Mouse (Mus musculus) cerebellum, postnatal 4 days (tissue): ENCODE data around the gene Rtn1.

Experiments used
- DNase-seq, 2 experiments: peaks; one replicate each; pipeline ENCODE4 v3.0.0; 2022; ENCODE audit warnings: low spot score in 2 of 2, mixed read lengths in 1 of 2

Gene Rtn1

GRCm38 (mm10) chr12:72408954-72409353 lies at the start of gene Rtn1:
Rtn1 (minus strand) TSS chr12:72409054.
- DNase-seq = no peak

GRCm38 (mm10) chr12:72453941-72454340 lies 45.1 kb upstream of the Rtn1 start:
- DNase-seq = no peak

GRCm38 (mm10) chr12:72441839-72442576 lies 33.2 kb upstream of the Rtn1 start, which contains the start of gene Lrrc9:
Lrrc9 (plus strand) TSS chr12:72441866.
- DNase-seq = peak in 1 of 2 experiments; percentile 52

GRCm38 (mm10) chr12:72438961-72439480 lies 30.2 kb upstream of the Rtn1 start:
- no peak for DNase-seq

- DNase-seq = peak in 1 of 2 experiments; percentile 56
Observed at GRCm38 (mm10) chr12:72437676-72438341, 29.0 kb upstream of the Rtn1 start.

GRCm38 (mm10) chr12:72433241-72433865 lies 24.5 kb upstream of the Rtn1 start:
- DNase-seq = peak in 1 of 2 experiments; percentile 24

- DNase-seq = no peak
Observed at GRCm38 (mm10) chr12:72432209-72432608, 23.4 kb upstream of the Rtn1 start.

GRCm38 (mm10) chr12:72427722-72428126 lies 18.9 kb upstream of the Rtn1 start:
- DNase-seq = peak; percentile 55 to 85

GRCm38 (mm10) chr12:72422681-72423080 lies 13.8 kb upstream of the Rtn1 start:
- DNase-seq = no peak

- peak in 1 of 2 experiments; percentile 34 for DNase-seq
Observed at GRCm38 (mm10) chr12:72417762-72418161, 8.9 kb upstream of the Rtn1 start.

GRCm38 (mm10) chr12:72408111-72408891 lies 553 bp downstream of the Rtn1 start:
- peak; percentile 48 to 67 for DNase-seq

- DNase-seq = peak in 1 of 2 experiments; percentile 34
Observed at GRCm38 (mm10) chr12:72407721-72408110, 1.1 kb downstream of the Rtn1 start.

- DNase-seq = peak in 1 of 2 experiments; percentile 47
Observed at GRCm38 (mm10) chr12:72407146-72407545, 1.7 kb downstream of the Rtn1 start.

GRCm38 (mm10) chr12:72405031-72405430 lies 3.8 kb downstream of the Rtn1 start:
- no peak for DNase-seq

GRCm38 (mm10) chr12:72393046-72393805 lies 15.6 kb downstream of the Rtn1 start:
- no peak for DNase-seq

GRCm38 (mm10) chr12:72390346-72390745 lies 18.5 kb downstream of the Rtn1 start:
- DNase-seq = no peak

- no peak for DNase-seq
Observed at GRCm38 (mm10) chr12:72389377-72390103, 19.3 kb downstream of the Rtn1 start.

GRCm38 (mm10) chr12:72388835-72389234 lies 20.0 kb downstream of the Rtn1 start:
- DNase-seq = no peak

GRCm38 (mm10) chr12:72388135-72388534 lies 20.7 kb downstream of the Rtn1 start:
- DNase-seq = no peak

GRCm38 (mm10) chr12:72376309-72376708 lies 32.5 kb downstream of the Rtn1 start:
- no peak for DNase-seq
